Mouse (Mus musculus): ENCODE results near the gene Nrd1. TPM values are rescaled to one million over a fixed set of nuclear protein-coding genes. Genes with fewer than 3 reads are reported as not detected.

Gene Nrd1
- total RNA-seq, 2 experiments from 2014 or later = 99.7 to 105 TPM

GRCm38 (mm10) chr4:109089171-109089570, 88.7 kb downstream of the Nrd1 start:
- ATAC-seq (replicated peaks; ENCODE audit: low FRiP score, low TSS enrichment, poor library complexity, severe bottlenecking) = no peak

- peak; percentile 80 for ATAC-seq (replicated peaks; ENCODE audit: low FRiP score, low TSS enrichment, poor library complexity, severe bottlenecking)
Measured at GRCm38 (mm10) chr4:109089999-109090398, 89.5 kb downstream of the Nrd1 start.

DNA sequence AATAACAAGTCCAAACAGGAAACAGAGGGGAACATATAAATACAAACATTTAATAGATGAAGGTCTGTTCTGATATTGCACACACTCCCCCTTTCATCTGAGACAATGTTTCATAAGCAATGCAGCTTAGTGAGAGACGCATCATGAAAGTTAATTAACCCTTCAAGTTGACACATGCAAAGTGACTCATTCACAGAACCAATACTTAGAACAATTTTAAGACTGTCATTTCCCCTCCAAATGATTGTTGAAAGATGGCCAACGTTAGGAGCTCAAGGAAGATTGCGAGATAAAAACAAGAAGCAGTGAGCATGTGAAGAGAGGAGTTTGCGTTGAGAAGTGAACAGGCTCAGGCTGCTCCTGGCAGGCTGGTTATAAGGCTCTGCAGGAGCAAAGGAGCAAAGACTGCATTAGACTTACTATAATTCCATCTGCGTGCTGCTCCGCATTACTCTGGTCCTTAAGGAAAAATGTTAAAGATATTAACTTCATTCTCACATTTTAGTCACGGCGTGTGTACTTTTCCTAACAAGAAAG, 90.9 kb downstream of the Nrd1 start:
- no peak for ATAC-seq (replicated peaks; ENCODE audit: low FRiP score, low TSS enrichment, poor library complexity, severe bottlenecking)

- ATAC-seq (replicated peaks; ENCODE audit: low FRiP score, low TSS enrichment, poor library complexity, severe bottlenecking) = peak; percentile 57
Measured at GRCm38 (mm10) chr4:109092344-109092743, 91.9 kb downstream of the Nrd1 start.

DNA sequence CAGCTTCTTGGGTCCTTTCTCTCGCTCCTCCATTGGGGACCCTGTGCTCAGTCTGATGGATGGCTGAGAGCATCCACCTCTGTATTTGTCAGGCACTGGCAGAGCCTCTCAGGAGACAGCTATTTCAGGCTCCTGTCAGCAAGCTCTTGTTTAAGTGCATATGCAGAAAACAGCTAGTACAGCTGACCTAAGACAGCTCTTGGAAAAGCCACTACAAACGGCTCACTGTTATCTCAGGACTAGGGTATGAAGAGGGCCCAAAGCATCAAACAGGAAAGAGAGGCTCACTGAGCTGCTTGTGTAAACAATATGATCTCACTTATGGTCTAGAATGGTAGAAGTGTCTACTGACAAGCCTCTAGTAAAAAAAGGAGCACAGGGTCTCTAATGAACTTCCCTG, 93.8 kb downstream of the Nrd1 start:
- ATAC-seq (replicated peaks; ENCODE audit: low FRiP score, low TSS enrichment, poor library complexity, severe bottlenecking) = no peak

GRCm38 (mm10) chr4:109098861-109099260, 98.4 kb downstream of the Nrd1 start:
- no peak for ATAC-seq (replicated peaks; ENCODE audit: low FRiP score, low TSS enrichment, poor library complexity, severe bottlenecking)

DNA sequence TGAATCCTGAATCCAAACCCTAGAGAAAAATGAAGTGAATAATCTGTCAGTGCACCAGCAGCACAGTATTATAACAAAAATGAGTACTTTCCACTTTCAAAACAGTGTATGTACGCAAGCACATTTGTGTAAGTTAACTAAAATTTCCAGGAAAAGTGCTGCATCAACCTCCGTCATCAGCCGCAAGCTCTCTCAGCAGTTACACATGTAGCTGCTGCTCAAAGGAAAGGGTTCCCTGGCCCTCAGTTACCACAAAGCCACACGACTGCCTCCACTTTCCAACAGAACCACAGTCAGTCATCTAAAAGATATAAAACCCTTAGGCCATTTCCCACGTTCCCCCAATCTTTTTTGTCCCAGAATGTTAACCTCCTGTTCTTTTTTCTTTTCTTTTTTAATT, 102.1 kb downstream of the Nrd1 start:
- ATAC-seq (replicated peaks; ENCODE audit: low FRiP score, low TSS enrichment, poor library complexity, severe bottlenecking) = no peak

DNA sequence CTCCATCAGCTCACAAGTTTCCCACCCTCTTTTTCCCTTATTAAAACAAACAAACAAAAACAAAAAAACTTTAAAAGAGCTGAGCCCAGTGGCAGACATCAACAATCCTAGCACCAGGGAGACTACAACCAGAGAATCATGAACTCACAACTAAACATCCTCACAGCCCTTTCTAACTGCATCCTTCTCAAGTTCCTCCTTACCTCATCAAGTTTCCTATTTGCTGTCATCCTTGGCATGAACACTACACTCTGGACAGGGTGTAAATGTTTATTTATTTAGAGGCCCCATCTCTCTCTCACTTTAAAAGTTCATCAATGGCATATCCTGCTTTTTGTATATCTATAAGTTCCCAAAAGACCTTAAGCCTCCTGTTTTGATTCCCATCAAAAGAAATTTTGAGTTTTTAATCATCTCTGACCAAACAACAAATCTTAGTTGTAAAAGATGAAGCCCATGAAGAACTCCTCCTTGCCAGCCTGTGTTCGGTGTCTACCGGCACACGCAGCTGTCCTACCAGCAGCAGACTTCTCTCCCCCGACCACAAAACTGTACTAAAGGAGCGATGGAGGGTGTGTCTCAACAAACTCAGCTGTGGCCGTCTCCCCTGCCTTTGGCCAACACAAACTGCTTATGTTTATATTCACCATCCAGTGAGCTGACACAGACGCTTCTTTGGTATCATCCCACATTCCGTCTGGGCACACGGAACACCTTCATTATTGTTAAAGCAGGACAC, 102.9 kb downstream of the Nrd1 start:
- ATAC-seq (replicated peaks; ENCODE audit: low FRiP score, low TSS enrichment, poor library complexity, severe bottlenecking) = no peak

- no peak; the same call in 1 of the 2 replicates for ATAC-seq (replicated peaks; ENCODE audit: low FRiP score, low TSS enrichment, poor library complexity, severe bottlenecking)
Measured at GRCm38 (mm10) chr4:109105254-109105653, 104.8 kb downstream of the Nrd1 start.

DNA sequence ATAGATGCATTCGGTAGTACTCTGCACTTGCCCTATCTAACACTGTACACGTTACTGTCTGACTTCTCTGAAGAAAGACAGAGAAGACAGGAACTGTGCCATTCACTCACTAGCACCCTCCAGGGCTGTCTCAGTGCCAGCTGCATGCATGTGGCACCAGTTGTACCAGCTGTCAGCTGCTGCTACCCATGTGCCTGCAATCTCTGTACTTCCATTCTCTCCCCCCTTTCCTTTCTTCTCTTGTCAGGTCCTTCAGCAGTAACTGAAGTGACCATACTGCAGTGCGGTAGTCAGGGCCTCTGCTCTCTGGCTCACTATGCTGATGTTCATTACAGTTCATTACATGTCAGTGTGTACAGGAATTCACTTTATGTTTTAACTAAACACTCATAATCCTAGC, 105.6 kb downstream of the Nrd1 start:
- ATAC-seq (replicated peaks; ENCODE audit: low FRiP score, low TSS enrichment, poor library complexity, severe bottlenecking) = no peak

DNA sequence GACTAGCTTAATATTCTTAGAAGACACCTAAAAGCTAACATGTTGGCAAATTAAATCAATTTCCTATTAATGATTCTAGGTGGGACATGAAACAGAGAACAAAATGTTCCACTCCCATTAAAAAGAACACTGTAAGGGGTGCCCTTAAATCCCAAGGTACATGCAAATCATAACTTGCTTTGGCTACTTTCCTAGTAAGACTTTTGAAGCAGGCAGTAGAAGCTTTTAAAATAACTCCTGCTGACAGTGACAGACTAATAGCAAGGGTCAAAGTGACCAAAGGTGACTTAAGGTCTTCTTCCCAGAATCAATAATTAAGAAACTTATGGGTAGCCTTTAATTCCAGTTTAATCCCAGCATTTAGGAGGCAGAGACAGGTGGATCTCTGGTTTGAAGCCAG, 106.1 kb downstream of the Nrd1 start:
- ATAC-seq (replicated peaks; ENCODE audit: low FRiP score, low TSS enrichment, poor library complexity, severe bottlenecking) = no peak

GRCm38 (mm10) chr4:109109012-109109411, 108.6 kb downstream of the Nrd1 start:
- ATAC-seq (replicated peaks; ENCODE audit: low FRiP score, low TSS enrichment, poor library complexity, severe bottlenecking) = no peak

DNA sequence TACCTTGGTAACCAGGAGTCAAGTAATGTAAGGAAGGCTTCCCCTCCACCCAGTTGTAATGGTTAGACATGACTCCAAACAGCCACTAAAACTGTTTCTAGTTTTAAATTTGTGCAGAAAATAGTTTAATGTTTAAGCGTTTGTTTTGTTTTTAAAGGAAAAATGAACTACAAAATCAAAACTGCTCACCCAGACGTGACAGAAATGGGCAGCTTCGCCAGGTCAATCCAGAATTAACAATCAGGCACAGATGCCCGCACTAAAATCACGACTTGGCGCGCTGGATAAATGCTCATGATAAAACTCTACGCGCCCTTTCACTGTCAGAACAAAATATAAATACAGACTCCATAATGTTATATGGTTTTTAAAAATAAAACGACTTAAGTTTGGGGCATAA, 109.2 kb downstream of the Nrd1 start:
- no peak for ATAC-seq (replicated peaks; ENCODE audit: low FRiP score, low TSS enrichment, poor library complexity, severe bottlenecking)

DNA sequence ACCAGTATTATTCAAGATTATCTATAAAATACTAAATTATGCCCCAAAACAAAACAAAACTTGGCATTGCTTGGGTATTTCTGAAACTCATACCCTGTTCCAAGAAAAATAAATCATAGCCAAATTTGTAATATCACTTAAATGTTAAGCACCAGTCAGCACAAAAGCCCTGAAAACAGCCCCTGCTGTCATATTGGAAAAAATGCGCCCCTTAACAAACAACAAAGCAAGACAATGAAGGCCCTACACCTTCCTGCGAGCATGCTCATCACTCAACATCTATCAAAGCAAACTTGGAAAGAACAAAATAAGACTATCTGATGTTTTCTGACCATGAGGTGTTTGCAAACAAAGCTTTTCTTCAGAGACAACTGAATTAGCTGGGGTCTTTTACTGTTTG, 110.5 kb downstream of the Nrd1 start:
- no peak for ATAC-seq (replicated peaks; ENCODE audit: low FRiP score, low TSS enrichment, poor library complexity, severe bottlenecking)

Other genes starting within 250 kb of the Nrd1 start
- gene Zfyve9, start 219.9 kb upstream of the Nrd1 start, total RNA-seq (2014; fragmentation: Nextera tagmentation) = not detected in 2 replicates
- not detected in 2 replicates for gene Zfyve9, start 219.9 kb upstream of the Nrd1 start, total RNA-seq (2017)
- gene Btf3l4, start 167.0 kb upstream of the Nrd1 start, total RNA-seq (2014; fragmentation: Nextera tagmentation) = 55.3 and 67.7 TPM in 2 replicates
- gene Btf3l4, start 167.0 kb upstream of the Nrd1 start, total RNA-seq (2017) = 61.7 and 80.3 TPM in 2 replicates
- 19.7 and 20.8 TPM in 2 replicates for gene Txndc12, start 166.1 kb upstream of the Nrd1 start, total RNA-seq (2014; fragmentation: Nextera tagmentation)
- gene Txndc12, start 166.1 kb upstream of the Nrd1 start, total RNA-seq (2017) = 18.3 and 56.6 TPM in 2 replicates
- gene Kti12, start 152.9 kb upstream of the Nrd1 start, total RNA-seq (2014; fragmentation: Nextera tagmentation) = 64.5 and 71.6 TPM in 2 replicates
- gene Kti12, start 152.9 kb upstream of the Nrd1 start, total RNA-seq (2017) = 30.7 and 50.8 TPM in 2 replicates
- not detected in 2 replicates for gene A730015C16Rik, start 152.0 kb upstream of the Nrd1 start, total RNA-seq (2014; fragmentation: Nextera tagmentation)
- gene A730015C16Rik, start 152.0 kb upstream of the Nrd1 start, total RNA-seq (2017) = 0.42 TPM in 1 of 2 replicates, not detected in the other
- not detected in 2 replicates for gene Rab3b, start 121.6 kb upstream of the Nrd1 start, total RNA-seq (2014; fragmentation: Nextera tagmentation)
- gene Rab3b, start 121.6 kb upstream of the Nrd1 start, total RNA-seq (2017) = not detected in 2 replicates
- gene Osbpl9, start 201.6 kb downstream of the Nrd1 start, total RNA-seq (2014; fragmentation: Nextera tagmentation) = 40.5 and 45.0 TPM in 2 replicates
- gene Osbpl9, start 201.6 kb downstream of the Nrd1 start, total RNA-seq (2017) = 42.8 and 57.6 TPM in 2 replicates
- 0.81 TPM in 1 of 2 replicates, not detected in the other for gene Calr4, start 233.8 kb downstream of the Nrd1 start, total RNA-seq (2014; fragmentation: Nextera tagmentation)
- not detected in 2 replicates for gene Calr4, start 233.8 kb downstream of the Nrd1 start, total RNA-seq (2017)

All from megakaryocyte-erythroid progenitor cell, adult 5-6 weeks (primary cell).